Mouse (Mus musculus) erythroblast, embryonic 14.5 days (primary cell): ENCODE measurements around the gene Tbl1xr1. TPM values are rescaled to one million over a fixed set of nuclear protein-coding genes. Genes with fewer than 3 reads are reported as not detected.

ENCODE experiments used
- H3K27me3 ChIP-seq: 2 replicates; pipeline ENCODE4 v1.6.1; 2012; ENCODE audit warnings: inconsistent platforms; ENCODE audit not compliant: control insufficient read depth
- H3K36me3 ChIP-seq: 2 replicates; pipeline ENCODE4 v1.6.1; 2012; ENCODE audit warnings: mild to moderate bottlenecking, inconsistent platforms; ENCODE audit not compliant: control insufficient read depth
- H3K4me1 ChIP-seq: 2 replicates; pipeline ENCODE4 v1.6.1; 2012; ENCODE audit warnings: inconsistent platforms; ENCODE audit not compliant: control insufficient read depth
- H3K4me3 ChIP-seq: replicated peaks from 2 replicates; pipeline ENCODE3; 2012; ENCODE audit warnings: moderate library complexity, mild to moderate bottlenecking, inconsistent platforms
- H3K9me3 ChIP-seq: 2 replicates; pipeline ENCODE4 v1.6.1; 2012; ENCODE audit warnings: low read length, inconsistent platforms, mixed read lengths; ENCODE audit not compliant: control insufficient read depth
- GATA1 ChIP-seq: IDR thresholded peaks from 2 replicates; pipeline ENCODE4 v1.6.1; 2012; ENCODE audit warnings: low read length, inconsistent platforms, mixed read lengths
- TAL1 ChIP-seq: IDR thresholded peaks from 3 replicates; pipeline ENCODE4 v1.6.1; 2012; ENCODE audit warnings: low read length, inconsistent platforms, mixed read lengths
- polyA plus RNA-seq: library from polyadenylated mRNA; stranded (reverse); fragments of >175 nt; gene quantifications from 2 replicates; pipeline ENCODE4 v1.2.3, GENCODE M21; 2012

Gene Tbl1xr1
- polyA plus RNA-seq, 1 experiment, result 0.53 TPM

DNA sequence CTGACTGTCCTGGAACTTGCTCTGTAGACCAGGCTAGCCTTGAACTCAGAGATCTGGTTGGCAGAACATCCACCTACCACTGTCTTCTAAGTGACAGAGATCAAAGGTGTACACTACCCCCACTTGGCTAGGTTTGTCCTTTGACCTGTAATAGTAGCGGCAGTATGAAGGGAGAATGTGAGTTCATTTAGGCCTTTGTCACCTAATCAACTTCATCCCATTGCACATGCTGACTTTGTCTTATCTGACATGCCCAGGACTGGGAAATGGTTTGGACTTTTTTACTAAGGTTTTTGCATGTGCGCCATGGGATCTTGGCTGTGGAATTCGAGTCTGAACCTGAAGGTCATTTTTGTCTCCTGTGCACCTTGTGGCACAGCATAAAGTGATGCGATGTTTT is 6.4 kb downstream of the Tbl1xr1 start:
- TF ChIP-seq TAL1, result no peak
- TF ChIP-seq GATA1, result no peak
- Histone ChIP-seq H3K36me3 (peaks cover 10% of the 10 kb centered on the region), H3K4me1 (peaks cover 51% of the 10 kb centered on the region), H3K27me3 (no peaks in the 10 kb centered on the region), H3K4me3 (no peak overlapping the region), H3K9me3 (no peaks in the 10 kb centered on the region)

DNA sequence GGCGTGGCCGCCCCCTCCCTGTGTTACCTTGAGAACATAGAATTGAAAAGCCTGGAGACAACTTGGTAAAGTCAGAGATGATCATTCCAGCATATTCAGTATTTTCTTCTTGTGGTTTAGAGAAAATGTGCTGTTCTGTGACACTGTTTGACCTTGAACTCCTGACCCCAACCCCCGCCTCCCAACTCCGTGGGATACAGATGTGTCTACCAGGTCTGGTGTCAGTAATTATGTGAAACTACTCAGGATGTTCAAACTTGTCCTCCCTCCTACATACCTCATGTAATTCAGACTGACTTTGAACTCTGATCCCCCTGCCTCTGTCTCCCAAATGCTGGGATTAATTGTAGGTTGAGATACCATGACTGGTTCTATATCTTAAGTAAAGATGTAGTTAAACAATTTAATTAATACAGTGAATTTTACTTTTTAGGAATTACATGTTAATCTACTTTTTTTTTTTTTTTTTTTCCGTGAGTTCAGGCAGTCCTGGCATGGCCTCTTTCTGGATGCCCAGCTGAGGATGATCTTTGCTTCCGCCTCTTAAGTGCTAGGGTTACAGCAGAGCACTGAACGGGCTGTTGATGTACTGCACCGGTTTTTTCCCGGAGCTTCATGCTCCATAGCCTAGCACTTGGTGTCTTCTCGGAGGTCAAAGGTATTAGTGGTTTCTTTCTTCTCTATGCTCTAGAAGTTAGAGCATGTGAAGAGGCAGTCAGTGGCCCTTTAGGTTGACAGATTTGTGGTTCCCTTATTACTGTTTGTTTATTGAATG is 8.0 kb downstream of the Tbl1xr1 start:
- peaks cover 5% of the 10 kb centered on the region for H3K36me3 ChIP-seq
- TF ChIP-seq GATA1 (no peak), TAL1 (no peak)
- H3K4me3 ChIP-seq, result no peak overlapping the region
- no peaks in the 10 kb centered on the region for H3K9me3 ChIP-seq
- no peaks in the 10 kb centered on the region for H3K27me3 ChIP-seq
- H3K4me1 ChIP-seq, result peaks cover 37% of the 10 kb centered on the region

- H3K4me3 ChIP-seq, result no peak overlapping the region
- no peak for TF ChIP-seq GATA1
- H3K9me3 ChIP-seq, result no peaks in the 10 kb centered on the region
- H3K4me1 ChIP-seq, result peaks cover 2% of the 10 kb centered on the region; the same call in 1 of the 2 replicates
- H3K27me3 ChIP-seq, result no peaks in the 10 kb centered on the region
- H3K36me3 ChIP-seq, result peaks cover 2% of the 10 kb centered on the region; the same call in 1 of the 2 replicates
Observed at GRCm38 (mm10) chr3:22089825-22090224, 13.4 kb downstream of the Tbl1xr1 start.

GRCm38 (mm10) chr3:22090431-22091265 is 14.2 kb downstream of the Tbl1xr1 start:
- H3K9me3 ChIP-seq, result no peaks in the 10 kb centered on the region
- H3K27me3 ChIP-seq, result no peaks in the 10 kb centered on the region
- TF ChIP-seq TAL1 (no peak), GATA1 (no peak)
- peaks cover 2% of the 10 kb centered on the region; the same call in 1 of the 2 replicates for H3K4me1 ChIP-seq
- no peak overlapping the region for H3K4me3 ChIP-seq
- peaks cover 2% of the 10 kb centered on the region; the same call in 1 of the 2 replicates for H3K36me3 ChIP-seq

DNA sequence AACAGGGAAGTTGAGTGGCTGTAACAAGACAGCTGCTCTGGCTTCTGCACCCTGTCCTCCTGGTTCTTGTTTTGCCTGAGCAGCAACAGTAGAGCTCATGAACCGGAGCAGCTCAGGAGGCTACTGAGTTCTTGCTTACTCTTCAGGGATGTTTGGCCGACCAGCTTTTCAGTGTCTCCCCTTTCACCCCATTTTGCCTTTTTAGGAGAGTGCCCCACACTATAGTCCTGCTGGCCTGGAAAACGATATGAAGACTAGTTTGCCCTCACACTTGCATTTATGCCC is 14.8 kb downstream of the Tbl1xr1 start:
- H3K4me3 ChIP-seq, result no peak overlapping the region
- H3K9me3 ChIP-seq, result no peaks in the 10 kb centered on the region
- H3K36me3 ChIP-seq, result peaks cover 2% of the 10 kb centered on the region; the same call in 1 of the 2 replicates

DNA sequence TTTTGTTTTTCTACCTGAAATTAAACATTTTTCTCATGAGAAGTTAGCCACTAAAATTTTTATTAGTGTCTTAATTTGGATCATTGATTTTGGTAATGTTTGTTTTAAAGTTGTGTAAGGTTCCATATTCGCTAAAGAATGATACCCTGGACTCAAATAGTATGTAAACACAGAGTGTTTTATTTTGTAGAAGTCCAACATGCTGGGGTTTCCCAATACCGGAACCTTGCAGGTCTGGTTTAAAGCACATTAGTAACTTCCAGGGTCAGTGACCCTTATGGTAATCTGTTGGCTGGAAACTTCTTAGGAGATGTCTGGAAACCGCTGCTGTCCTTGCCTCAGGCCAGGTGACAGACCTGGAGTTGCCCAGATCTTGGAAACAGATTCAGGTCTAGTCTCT is 15.2 kb downstream of the Tbl1xr1 start:
- H3K4me3 ChIP-seq, result no peak overlapping the region
- TF ChIP-seq TAL1, result no peak
- TF ChIP-seq GATA1, result no peak
- peaks cover 2% of the 10 kb centered on the region; the same call in 1 of the 2 replicates for H3K4me1 ChIP-seq
- peaks cover 2% of the 10 kb centered on the region; the same call in 1 of the 2 replicates for H3K36me3 ChIP-seq
- H3K9me3 ChIP-seq, result no peaks in the 10 kb centered on the region
- H3K27me3 ChIP-seq, result no peaks in the 10 kb centered on the region

More for the DNA sequence above, 14.8 kb downstream of the Tbl1xr1 start:
- Histone ChIP-seq H3K4me1 (peaks cover 2% of the 10 kb centered on the region; the same call in 1 of the 2 replicates), H3K27me3 (no peaks in the 10 kb centered on the region)
- TF ChIP-seq TAL1 (no peak), GATA1 (no peak)

DNA sequence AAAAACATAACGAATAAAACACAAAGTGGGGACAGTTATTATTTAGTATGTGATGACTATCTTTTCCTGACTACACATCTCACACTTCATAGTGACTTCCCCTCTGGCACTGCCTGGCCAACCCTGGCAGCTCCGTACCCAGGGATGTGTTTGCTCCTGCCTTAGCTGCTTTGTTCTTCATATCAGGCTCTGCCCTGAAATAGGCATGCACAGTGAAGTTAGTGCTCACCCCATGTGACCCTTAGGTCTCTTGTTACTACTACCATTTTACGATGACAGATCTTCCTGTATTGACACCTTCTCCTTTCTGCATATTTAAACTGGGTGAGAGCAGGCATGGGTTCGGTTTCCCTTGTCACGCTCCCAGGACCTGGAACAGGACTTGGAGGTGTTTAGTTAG is 16.3 kb downstream of the Tbl1xr1 start:
- H3K4me3 ChIP-seq, result no peak overlapping the region
- peaks cover 2% of the 10 kb centered on the region; the same call in 1 of the 2 replicates for H3K4me1 ChIP-seq
- H3K27me3 ChIP-seq, result no peaks in the 10 kb centered on the region
- TF ChIP-seq TAL1 (no peak), GATA1 (no peak)
- H3K36me3 ChIP-seq, result peaks cover 5% of the 10 kb centered on the region
- H3K9me3 ChIP-seq, result no peaks in the 10 kb centered on the region

GRCm38 (mm10) chr3:22103986-22104515 is 27.6 kb downstream of the Tbl1xr1 start:
- Histone ChIP-seq H3K4me1 (no peaks in the 10 kb centered on the region), H3K9me3 (no peaks in the 10 kb centered on the region), H3K36me3 (peaks cover 4% of the 10 kb centered on the region; the same call in 1 of the 2 replicates), H3K4me3 (no peak overlapping the region), H3K27me3 (no peaks in the 10 kb centered on the region)
- TF ChIP-seq GATA1 (no peak), TAL1 (no peak)

GRCm38 (mm10) chr3:22105471-22105870 is 29.0 kb downstream of the Tbl1xr1 start:
- TF ChIP-seq TAL1 (no peak), GATA1 (no peak)
- Histone ChIP-seq H3K9me3 (no peaks in the 10 kb centered on the region), H3K36me3 (peaks cover 4% of the 10 kb centered on the region; the same call in 1 of the 2 replicates), H3K27me3 (no peaks in the 10 kb centered on the region), H3K4me3 (no peak overlapping the region), H3K4me1 (no peaks in the 10 kb centered on the region)
